Mouse (Mus musculus) heart, postnatal 0 days (tissue): ENCODE data around the gene Dysf.

Source experiments
- CTCF ChIP-seq: IDR thresholded peaks from 2 replicates; pipeline ENCODE4 v1.5.1; 2016; ENCODE audit warnings: antibody characterized with exemption, control low read depth, low read depth
- EP300 ChIP-seq: IDR thresholded peaks from 2 replicates; pipeline ENCODE4 v1.6.1; 2016; ENCODE audit warnings: antibody characterized with exemption, low read depth

DNA sequence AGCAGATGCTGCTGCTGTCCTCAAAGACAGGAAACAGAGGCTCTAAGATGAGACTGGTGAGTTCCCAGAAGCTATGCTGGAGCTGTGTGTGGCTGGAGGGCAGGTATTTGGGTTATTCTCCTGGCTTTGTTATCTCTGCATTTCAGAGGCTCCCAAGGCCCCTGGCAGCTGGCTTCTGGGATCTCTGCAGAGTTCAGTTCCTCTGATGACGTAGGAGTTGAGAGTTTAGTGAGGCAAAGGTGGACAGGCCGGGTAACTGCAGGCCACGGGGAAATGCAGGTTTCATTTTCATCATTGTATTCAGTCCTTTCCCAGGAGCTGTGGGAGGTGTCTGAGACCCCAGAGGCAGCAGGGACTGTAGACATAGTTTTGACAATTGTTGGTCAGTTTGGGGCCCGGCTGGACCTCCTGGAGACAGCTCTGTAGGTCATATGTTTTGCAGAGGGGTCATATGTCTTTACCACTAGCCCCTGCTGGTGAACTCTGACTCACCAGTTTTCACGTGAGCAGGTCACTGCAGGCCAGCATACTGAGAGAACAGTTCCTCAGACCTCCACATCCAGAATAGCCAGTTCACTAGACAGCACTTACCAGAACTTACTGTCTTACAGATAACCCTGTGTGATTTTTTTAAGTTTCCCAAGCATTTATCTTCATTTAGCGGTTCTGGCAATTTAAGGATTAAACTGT lies 35.0 kb downstream of the Dysf start:
- TF ChIP-seq CTCF = no peak
- no peak for TF ChIP-seq EP300
